Mouse (Mus musculus) liver, postnatal 0 days (tissue): ENCODE results near the gene Cbx7.

Source experiments
- CTCF ChIP-seq: sonication (generic); IDR thresholded peaks from 2 replicates; pipeline ENCODE4 v1.5.1; 2016; ENCODE audit warnings: antibody characterized with exemption, low read depth
- EP300 ChIP-seq: IDR thresholded peaks from 2 replicates; pipeline ENCODE4 v1.6.1; 2016; ENCODE audit warnings: antibody characterized with exemption, low read depth, mild to moderate bottlenecking

DNA sequence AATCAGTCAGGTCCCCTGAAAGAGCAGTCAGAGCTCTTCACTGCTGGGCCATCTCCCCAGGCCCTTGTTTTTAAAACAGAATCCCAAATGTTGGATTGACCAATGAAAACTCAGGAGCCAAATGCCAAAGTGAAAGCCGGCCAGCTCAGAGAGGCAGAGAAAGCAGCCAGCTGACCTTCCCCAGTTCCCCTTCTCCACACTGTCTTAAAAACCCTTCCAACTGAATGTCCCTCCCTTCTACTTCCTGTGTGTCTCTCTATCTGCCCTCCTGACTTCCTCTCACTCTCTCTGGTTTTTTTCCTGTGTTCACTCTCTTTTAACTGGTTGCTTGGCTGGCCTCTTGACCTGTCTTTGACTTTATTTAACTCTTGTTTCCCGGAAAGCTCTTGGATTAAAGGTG, 96.9 kb downstream of the Cbx7 start:
- no peak for TF ChIP-seq CTCF
- no peak for TF ChIP-seq EP300
